Mouse (Mus musculus) stomach, postnatal 0 days (tissue): ENCODE data around the gene Usp22. TPM values are rescaled to one million over a fixed set of nuclear protein-coding genes. Genes with fewer than 3 reads are reported as not detected.

Source experiments
- ATAC-seq: fragments of 200-750 bp; cut with Nextera tagmentation; 2 replicates; pipeline ENCODE4 v1.8.0; 2017; ENCODE audit not compliant: low FRiP score, low TSS enrichment
- DNase-seq: peaks from one replicate; pipeline ENCODE4 v3.0.0-alpha.2; 2016; ENCODE audit warnings: low spot score
- H3K27ac ChIP-seq: fragments of 300-500 bp; sonication (generic); replicated peaks from 2 replicates; pipeline ENCODE4 v1.5.1; 2014; ENCODE audit warnings: mild to moderate bottlenecking, control low read depth
- H3K27me3 ChIP-seq: fragments of 300-500 bp; sonication (generic); 2 replicates; pipeline ENCODE4 v1.6.1; 2014; ENCODE audit warnings: low read length; ENCODE audit not compliant: control insufficient read depth, insufficient read depth
- H3K36me3 ChIP-seq: fragments of 300-500 bp; sonication (generic); 2 replicates; pipeline ENCODE4 v1.6.1; 2014; ENCODE audit warnings: low read length, mixed read lengths; ENCODE audit not compliant: control insufficient read depth, insufficient read depth
- H3K4me1 ChIP-seq: fragments of 300-500 bp; sonication (generic); replicated peaks from 2 replicates; pipeline ENCODE4 v1.6.1; 2014; ENCODE audit warnings: antibody characterized with exemption; ENCODE audit not compliant: control insufficient read depth, insufficient read depth
- H3K4me2 ChIP-seq: fragments of 300-500 bp; sonication (generic); replicated peaks from 2 replicates; pipeline ENCODE4 v1.6.1; 2014; ENCODE audit warnings: low read depth, mild to moderate bottlenecking, control low read depth, moderate library complexity
- H3K4me3 ChIP-seq: fragments of 300-500 bp; sonication (generic); 2 replicates; pipeline ENCODE4 v1.5.1; 2014; ENCODE audit warnings: low read depth, low read length, control low read depth
- H3K9ac ChIP-seq: fragments of 300-500 bp; sonication (generic); 2 replicates; pipeline ENCODE4 v1.6.1; 2014; ENCODE audit warnings: mild to moderate bottlenecking, low read length, control low read depth, mixed read lengths
- H3K9me3 ChIP-seq: fragments of 300-500 bp; sonication (generic); 2 replicates; pipeline ENCODE4 v1.6.1; 2016; ENCODE audit warnings: low read length; ENCODE audit not compliant: control insufficient read depth
- CTCF ChIP-seq: IDR thresholded peaks from 2 replicates; pipeline ENCODE4 v1.5.1; 2016; ENCODE audit warnings: antibody characterized with exemption, low read depth, mild to moderate bottlenecking, moderate library complexity
- EP300 ChIP-seq: optimal IDR thresholded peaks from 2 replicates; pipeline ENCODE3; 2016; ENCODE audit warnings: antibody characterized with exemption
- WGBS: fragments of 180-500 bp; shearing (Covaris S2); extraction: QIAGEN DNeasy Blood & Tissue Kit; methylation state at CpG from one replicate; pipeline ENCODE4 v1.1.7; 2014; 5-methylcytosine and 5-hydroxymethylcytosine counted together
- polyA plus RNA-seq: library from polyadenylated mRNA; unstranded; fragments of >200 nt; fragmentation: Nextera tagmentation; extraction: Ambion mirVana; gene quantifications from 2 replicates; pipeline ENCODE4 v1.2.1, GENCODE M21; 2015

Gene Usp22
- polyA plus RNA-seq, 1 experiment from 2014 or later = 31.9 TPM

DNA sequence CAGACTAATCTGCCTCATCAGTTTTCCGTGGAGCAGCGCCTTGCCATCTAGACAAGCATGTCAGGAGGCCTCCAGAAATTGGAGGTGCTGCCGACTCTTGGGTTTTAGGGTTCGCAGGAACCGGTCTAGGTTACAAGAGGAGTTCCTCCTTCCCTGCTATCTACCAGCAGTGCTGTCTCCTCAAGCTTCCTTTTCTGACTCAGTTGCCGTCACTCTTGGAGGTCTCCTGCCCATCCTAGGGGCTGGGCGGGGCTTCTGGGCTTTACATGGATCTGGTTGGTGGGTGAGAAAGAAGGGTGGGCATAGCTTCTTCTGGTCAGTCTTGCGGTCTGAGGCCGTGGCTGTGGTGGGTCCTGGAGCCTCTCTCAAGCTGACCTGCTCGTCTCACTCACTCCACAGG lies 45.5 kb downstream of the Usp22 start:
- no peak overlapping the region for H3K4me2 ChIP-seq
- H3K4me1 ChIP-seq = no peaks in the 10 kb centered on the region
- no peak for DNase-seq
- no peaks in the 10 kb centered on the region for H3K36me3 ChIP-seq
- no peaks in the 10 kb centered on the region for H3K9me3 ChIP-seq
- TF ChIP-seq EP300 (no peak), CTCF (no peak)
- no peak for ATAC-seq
- H3K9ac ChIP-seq = no peak overlapping the region
- H3K4me3 ChIP-seq = no peak overlapping the region
- no peak overlapping the region for H3K27ac ChIP-seq
- no peaks in the 10 kb centered on the region for H3K27me3 ChIP-seq
- WGBS = 51% methylated on average over 10 of the region's 10 CpGs

DNA sequence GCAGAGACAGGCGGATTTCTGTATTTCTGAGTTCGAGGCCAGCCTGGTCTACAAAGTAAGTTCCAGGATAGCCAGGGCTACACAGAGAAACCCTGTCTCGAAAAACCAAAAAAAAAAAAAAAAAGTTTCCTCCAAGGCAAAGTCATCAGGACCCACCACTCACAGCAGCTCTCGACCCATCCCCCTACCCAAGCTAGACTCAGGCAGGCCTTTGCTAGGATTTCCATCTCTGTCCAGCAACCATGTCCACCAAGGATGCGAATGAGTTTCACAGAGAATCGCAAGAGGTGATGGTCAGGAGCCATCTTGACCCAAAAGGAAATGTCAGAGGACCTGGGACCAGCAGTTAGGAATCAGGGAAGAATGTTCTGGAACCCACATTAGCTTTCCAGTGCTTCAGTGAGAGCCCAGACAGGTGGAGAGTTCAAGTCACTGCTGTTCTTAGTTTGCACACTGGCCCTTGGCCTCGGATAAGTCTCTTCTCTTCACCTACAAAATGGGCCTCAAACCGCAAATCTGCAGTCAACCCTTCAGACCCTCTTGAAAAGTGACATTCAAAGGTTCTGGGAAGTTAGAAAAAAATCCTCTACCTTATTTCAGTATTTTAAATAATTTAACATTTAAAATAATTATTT lies 47.3 kb downstream of the Usp22 start:
- no peaks in the 10 kb centered on the region for H3K27me3 ChIP-seq
- no peaks in the 10 kb centered on the region for H3K36me3 ChIP-seq
- TF ChIP-seq CTCF = no peak
- TF ChIP-seq EP300 = no peak
- 88% methylated on average over 8 of the region's 8 CpGs for WGBS
- no peak overlapping the region for H3K27ac ChIP-seq
- ATAC-seq (no peak), DNase-seq (no peak)
- no peak overlapping the region for H3K9ac ChIP-seq
- no peaks in the 10 kb centered on the region for H3K9me3 ChIP-seq
- H3K4me3 ChIP-seq = no peak overlapping the region
- no peak overlapping the region for H3K4me2 ChIP-seq
- no peaks in the 10 kb centered on the region for H3K4me1 ChIP-seq

DNA sequence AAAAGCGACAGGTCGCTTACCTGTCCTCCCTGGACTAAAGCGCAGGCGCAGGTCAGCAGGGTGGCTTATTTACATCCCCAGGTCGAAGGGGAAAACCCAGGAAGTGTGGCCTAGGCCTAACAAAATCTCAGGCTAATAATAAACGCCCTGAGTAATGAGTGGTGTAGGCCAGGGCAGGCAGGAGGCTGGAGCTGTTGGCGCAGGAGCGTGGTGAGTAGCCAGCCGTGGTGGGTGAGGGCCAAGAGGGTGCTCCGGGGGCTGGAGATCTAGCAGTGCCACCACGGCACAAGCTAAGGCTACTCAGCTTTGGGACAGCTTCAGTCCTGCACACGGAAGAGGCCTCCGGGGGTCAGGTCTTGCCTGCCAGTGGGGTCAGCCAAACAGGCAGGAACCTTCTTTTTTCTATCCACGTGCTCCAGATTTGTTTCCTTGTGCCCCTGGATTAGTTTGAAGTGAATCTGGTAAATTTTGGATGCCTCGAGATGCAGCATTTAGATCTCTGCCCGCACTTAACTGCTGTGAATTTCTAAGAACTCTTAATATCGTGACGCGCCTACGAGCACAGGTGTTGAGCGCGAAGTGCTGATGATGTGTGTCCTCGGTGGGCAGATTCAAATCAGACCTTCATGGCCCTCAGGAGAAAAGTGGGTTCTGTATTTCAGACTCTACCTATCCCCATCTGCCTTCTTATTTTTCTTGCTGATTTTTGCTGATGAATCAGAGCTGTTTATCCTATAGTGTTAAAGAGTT lies 48.1 kb downstream of the Usp22 start, which contains the start of gene Tnfrsf13b:
Gene Tnfrsf13b, plus strand, starts transcription at position 150 of the 750 bp plus-strand sequence.
- 81% methylated on average over 23 of the region's 23 CpGs for WGBS
- Histone ChIP-seq H3K9ac (no peak within 1 kb of the TSS), H3K4me1 (no peaks in the 10 kb centered on the region), H3K27ac (no peak within 1 kb of the TSS), H3K27me3 (no peaks in the 10 kb centered on the region), H3K4me2 (no peak within 1 kb of the TSS), H3K4me3 (no peak within 1 kb of the TSS), H3K36me3 (no peaks in the 10 kb centered on the region), H3K9me3 (no peaks in the 10 kb centered on the region)
- ATAC-seq (no peak), DNase-seq (no peak)
- TF ChIP-seq CTCF = no peak
- no peak for TF ChIP-seq EP300

- WGBS = 83% methylated on average over 5 of the region's 5 CpGs
These were observed 48.9 kb downstream of the Usp22 start for GRCm38 (mm10) chr11:61125970-61126369.

GRCm38 (mm10) chr11:61123886-61124285 lies 51.0 kb downstream of the Usp22 start:
- no peak overlapping the region for H3K9ac ChIP-seq
- no peaks in the 10 kb centered on the region for H3K27me3 ChIP-seq
- TF ChIP-seq EP300 (no peak), CTCF (no peak)
- H3K4me1 ChIP-seq = no peaks in the 10 kb centered on the region
- H3K36me3 ChIP-seq = no peaks in the 10 kb centered on the region
- no peak overlapping the region for H3K27ac ChIP-seq
- no peaks in the 10 kb centered on the region for H3K9me3 ChIP-seq
- ATAC-seq = no peak
- no peak overlapping the region for H3K4me3 ChIP-seq
- H3K4me2 ChIP-seq = no peak overlapping the region
- DNase-seq = no peak
- WGBS = 68% methylated on average over 3 of the region's 3 CpGs

More at GRCm38 (mm10) chr11:61125970-61126369, 48.9 kb downstream of the Usp22 start:
- DNase-seq (no peak), ATAC-seq (no peak)
- Histone ChIP-seq H3K9me3 (no peaks in the 10 kb centered on the region), H3K36me3 (no peaks in the 10 kb centered on the region), H3K4me3 (no peak overlapping the region), H3K9ac (no peak overlapping the region), H3K27me3 (no peaks in the 10 kb centered on the region), H3K4me1 (no peaks in the 10 kb centered on the region), H3K4me2 (no peak overlapping the region), H3K27ac (no peak overlapping the region)
- TF ChIP-seq EP300 (no peak), CTCF (no peak)

DNA sequence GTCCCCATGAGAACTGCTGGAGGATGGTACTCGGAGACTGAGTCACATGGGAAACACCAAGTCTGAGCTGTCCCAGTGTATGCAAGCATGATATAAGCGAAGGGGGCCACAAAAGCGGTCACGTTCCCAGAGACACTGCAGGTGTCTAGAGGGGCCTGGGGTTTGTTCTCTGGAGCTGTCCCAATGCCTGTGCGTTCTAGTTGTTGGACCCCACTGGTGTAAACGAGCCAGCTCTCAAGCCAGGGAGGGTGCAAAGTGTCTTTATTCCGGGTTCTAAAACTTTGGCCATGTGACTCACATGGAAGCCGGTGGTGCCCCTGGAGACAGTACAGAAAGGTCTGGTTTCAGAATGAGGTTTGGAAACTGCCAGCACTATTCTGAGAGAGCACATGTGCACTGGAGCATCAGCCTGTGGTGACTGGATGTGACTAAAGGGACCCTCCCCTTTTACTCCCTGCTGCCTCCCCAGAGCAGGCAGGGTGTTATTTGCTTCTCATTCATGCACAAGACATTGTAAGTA lies 52.0 kb downstream of the Usp22 start:
- H3K27me3 ChIP-seq = no peaks in the 10 kb centered on the region
- no peak overlapping the region for H3K4me2 ChIP-seq
- H3K36me3 ChIP-seq = no peaks in the 10 kb centered on the region
- H3K27ac ChIP-seq = no peak overlapping the region
- ATAC-seq = no peak
- H3K4me3 ChIP-seq = no peak overlapping the region
- 88% methylated on average over 8 of the region's 8 CpGs for WGBS
- H3K4me1 ChIP-seq = no peaks in the 10 kb centered on the region
- no peaks in the 10 kb centered on the region for H3K9me3 ChIP-seq
- no peak for DNase-seq
- no peak for TF ChIP-seq CTCF
- no peak for TF ChIP-seq EP300
- no peak overlapping the region for H3K9ac ChIP-seq
